Mouse (Mus musculus): Measurements from ENCODE around the gene Gadd45b.

Gadd45b gene

GRCm38 (mm10) chr10:80929299-80930226 lies at the start of gene Gadd45b:
Gene Gadd45b, plus strand, starts transcription at chr10:80930073.
- DNase-seq (ENCODE audit: low spot score in 2 of 2), result peak; percentile 98 to 99

- peak; percentile 70 to 80 for DNase-seq (ENCODE audit: low spot score in 2 of 2)
Measured at GRCm38 (mm10) chr10:80880131-80880641, 49.7 kb upstream of the Gadd45b start.

- no peak for DNase-seq (ENCODE audit: low spot score in 2 of 2)
Measured at GRCm38 (mm10) chr10:80880901-80881300, 49.0 kb upstream of the Gadd45b start.

GRCm38 (mm10) chr10:80881301-80881700 lies 48.6 kb upstream of the Gadd45b start:
- DNase-seq (ENCODE audit: low spot score in 2 of 2), result peak; percentile 72 to 84

GRCm38 (mm10) chr10:80887181-80887580 lies 42.7 kb upstream of the Gadd45b start:
- DNase-seq (ENCODE audit: low spot score in 2 of 2), result no peak

- no peak for DNase-seq (ENCODE audit: low spot score in 2 of 2)
Measured at GRCm38 (mm10) chr10:80895100-80895499, 34.8 kb upstream of the Gadd45b start.

- DNase-seq (ENCODE audit: low spot score in 2 of 2), result no peak
Measured at GRCm38 (mm10) chr10:80895697-80896096, 34.2 kb upstream of the Gadd45b start.

- DNase-seq (ENCODE audit: low spot score in 2 of 2), result no peak
Measured at GRCm38 (mm10) chr10:80896581-80897485, 33.0 kb upstream of the Gadd45b start.

- DNase-seq (ENCODE audit: low spot score in 2 of 2), result no peak
Measured at GRCm38 (mm10) chr10:80897861-80898510, 31.9 kb upstream of the Gadd45b start.

GRCm38 (mm10) chr10:80899074-80899473 lies 30.8 kb upstream of the Gadd45b start:
- no peak for DNase-seq (ENCODE audit: low spot score in 2 of 2)

- DNase-seq (ENCODE audit: low spot score in 2 of 2), result no peak
Measured at GRCm38 (mm10) chr10:80899591-80900317, 30.1 kb upstream of the Gadd45b start.

- peak; percentile 95 to 96 for DNase-seq (ENCODE audit: low spot score in 2 of 2)
Measured at GRCm38 (mm10) chr10:80900318-80901247, 29.3 kb upstream of the Gadd45b start, which contains the start of gene Timm13. Gene Timm13, minus strand, starts transcription at chr10:80900969.

- DNase-seq (ENCODE audit: low spot score in 2 of 2), result no peak
Measured at GRCm38 (mm10) chr10:80901409-80902272, 28.2 kb upstream of the Gadd45b start.

- DNase-seq (ENCODE audit: low spot score in 2 of 2), result no peak
Measured at GRCm38 (mm10) chr10:80902273-80902940, 27.5 kb upstream of the Gadd45b start.

GRCm38 (mm10) chr10:80903282-80903681 lies 26.6 kb upstream of the Gadd45b start:
- no peak for DNase-seq (ENCODE audit: low spot score in 2 of 2)

- no peak for DNase-seq (ENCODE audit: low spot score in 2 of 2)
Measured at GRCm38 (mm10) chr10:80904004-80904693, 25.7 kb upstream of the Gadd45b start.

- no peak for DNase-seq (ENCODE audit: low spot score in 2 of 2)
Measured at GRCm38 (mm10) chr10:80904709-80905108, 25.2 kb upstream of the Gadd45b start.
